In genomic region chr2:33486866-33487265, GRCm38 (mm10) we compare ENCODE assay signal across 8 mouse cellular contexts. TPM values are rescaled to one million over a fixed set of nuclear protein-coding genes. Genes with fewer than 3 reads are reported as not detected.
DNase-seq lines count a peak whose midpoint lies in the region; ATAC-seq and TF ChIP-seq lines count a peak whose summit lies in the region.
"Had no signal": no experiment of that assay in that cellular context is flagged by ENCODE, and none has a peak within 500 bp of the region (broad histone marks: within the 10 kb centered on the region; RNA-seq: fewer than 3 reads in every experiment).

No protein-coding gene starts in this region.

- no peak; the same call in 1 of the 2 replicates for ATAC-seq in embryonic facial prominence, embryonic 15.5 days (ENCODE audit: insufficient number of reproducible peaks, low FRiP score, low TSS enrichment, low read depth)
- ATAC-seq in megakaryocyte progenitor cell, adult 5-6 weeks (replicated peaks; ENCODE audit: poor library complexity) = peak; percentile 86

- no peak for TF ChIP-seq POLR2A in bone marrow, adult 2 months (IDR thresholded peaks at IDR 0.05; ENCODE audit: borderline replicate concordance, control insufficient read depth, low read depth, low read length)

- H3K36me3 ChIP-seq in ES-E14 (ENCODE audit: control insufficient read depth, insufficient read depth, low read length, poor library complexity, severe bottlenecking) = no peaks in the 10 kb centered on the region
- H3K36me3 ChIP-seq in embryonic facial prominence, embryonic 15.5 days = no peaks in the 10 kb centered on the region
- H3K36me3 ChIP-seq: liver, embryonic 15.5 days had no signal

- H3K4me1 ChIP-seq in ES-E14 (ENCODE audit: control insufficient read depth in 2 of 2, insufficient read depth in 2 of 2, low read length in 2 of 2, poor library complexity in 1 of 2) = peaks cover 0 to 8% of the 10 kb centered on the region in 2 experiments; a peak in 2 of 4 replicates
- no peaks in the 10 kb centered on the region for H3K4me1 ChIP-seq in bone marrow, adult 2 months (ENCODE audit: control insufficient read depth, insufficient read depth, low read length)
- H3K4me1 ChIP-seq in embryonic facial prominence, embryonic 15.5 days = peaks cover 11% of the 10 kb centered on the region
- H3K4me1 ChIP-seq: liver, embryonic 15.5 days had no signal

- peaks cover 6% of the 10 kb centered on the region; the same call in 1 of the 2 replicates for H3K27me3 ChIP-seq in embryonic facial prominence, embryonic 15.5 days

- H3K4me3 ChIP-seq in ES-E14 (ENCODE audit: insufficient read depth in 1 of 2, low read depth in 1 of 2, low read length in 2 of 2, poor library complexity in 1 of 2, severe bottlenecking in 1 of 2) = no peak overlapping the region
- no peak overlapping the region for H3K4me3 ChIP-seq in bone marrow, adult 2 months (replicated peaks; ENCODE audit: control insufficient read depth, low read depth, low read length)
- no peak overlapping the region for H3K4me3 ChIP-seq in embryonic facial prominence, embryonic 15.5 days (replicated peaks)
- H3K4me3 ChIP-seq: liver, embryonic 15.5 days had no signal

- TF ChIP-seq CTCF in bone marrow, adult 2 months (IDR thresholded peaks at IDR 0.05; ENCODE audit: control insufficient read depth, insufficient read depth, low read length) = peak; percentile 83

- H3K9ac ChIP-seq in ES-E14 (ENCODE audit: insufficient read depth, low read depth, low read length, poor library complexity, severe bottlenecking) = no peak overlapping the region
- H3K9ac ChIP-seq in embryonic facial prominence, embryonic 15.5 days = no peak overlapping the region
- H3K9ac ChIP-seq: liver, embryonic 15.5 days had no signal

- no peaks in the 10 kb centered on the region for H3K9me3 ChIP-seq in ES-E14 (ENCODE audit: control insufficient read depth, insufficient read depth, low read depth, low read length)
- no peaks in the 10 kb centered on the region for H3K9me3 ChIP-seq in embryonic facial prominence, embryonic 15.5 days (replicated peaks)
- H3K9me3 ChIP-seq: liver, embryonic 15.5 days had no signal

- DNase-seq in ES-E14 (ENCODE audit: low read depth, low spot score) = peak; percentile 70
- peak; percentile 75 to 86 for DNase-seq in heart, postnatal 14 days
- DNase-seq in layer of hippocampus, postnatal 25 days (ENCODE audit: extremely low spot score in 1 of 2, low spot score in 1 of 2) = peak; percentile 75 to 94
- peak; percentile 39 to 50 for DNase-seq in right cerebral cortex, postnatal 36 days (ENCODE audit: low spot score in 2 of 2)

- intact Hi-C loops in heart, postnatal 14 days (cut with DNase I) = loop anchor here (1.0 to 2.0 kb wide), 3 partner anchors 71 to 248 kb away; no protein-coding TSS in a partner anchor

- H3K27ac ChIP-seq in ES-E14 (ENCODE audit: insufficient read depth, low read depth, low read length, poor library complexity, severe bottlenecking) = no peak overlapping the region
- no peak overlapping the region for H3K27ac ChIP-seq in bone marrow, adult 2 months (ENCODE audit: control insufficient read depth, insufficient read depth, low read depth, low read length, poor library complexity)
- H3K27ac ChIP-seq in embryonic facial prominence, embryonic 15.5 days (replicated peaks) = peak overlapping the region; percentile 52; the same call in 1 of the 2 replicates
- H3K27ac ChIP-seq: liver, embryonic 15.5 days had no signal

- 0 out of 2 replicates have a peak overlapping the region, but pooled peaks have one; percentile 2 for H3K4me2 ChIP-seq in embryonic facial prominence, embryonic 15.5 days (replicated peaks)
- H3K4me2 ChIP-seq: liver, embryonic 15.5 days had no signal

- in situ Hi-C loops in ES-E14 (cut with MboI; ENCODE audit: low sequenced_read_pairs in 2 of 2, unreplicated experiment in 2 of 2) = no loop called here

- WGBS in bone marrow, adult 2 months = 16% methylated on average over 9 of the region's 9 CpGs
- WGBS in embryonic facial prominence, embryonic 15.5 days = 6% methylated on average over 9 of the region's 9 CpGs

TF ChIP-seq in ES-E14, 5 proteins besides CTCF, POLR2A, EP300 and RAD21:
- peak; percentile 61; the same call in 1 of the 2 replicates for TF ChIP-seq ZC3H11A (IDR thresholded peaks at IDR 0.05; ENCODE audit: borderline replicate concordance, low read depth, low read length)
- TF ChIP-seq MAFK (IDR thresholded peaks at IDR 0.05; ENCODE audit: insufficient read depth, low read depth, low read length) = no peak
- TF ChIP-seq HCFC1 (IDR thresholded peaks at IDR 0.05; ENCODE audit: borderline replicate concordance, insufficient read depth, low read length) = no peak

RNA-seq across cellular contexts. Expression of gene Zbtb43, which starts 18.5 kb away (rescaled TPM):
- total RNA-seq in ES-E14 (2012; rRNA removed) = 31.3 and 32.0 TPM in 2 replicates
- 4.8 and 11.1 TPM in 2 replicates for polyA plus RNA-seq in bone marrow, adult 2 months (2011; ENCODE audit: insufficient read depth, insufficient read length, low replicate concordance, missing spikeins)
- 19.0 and 20.1 TPM in 2 replicates for polyA plus RNA-seq in embryonic facial prominence, embryonic 15.5 days (2015; fragmentation: Nextera tagmentation; extraction: Ambion mirVana)
- 10 to 100 TPM; 22.6 to 23.7 TPM for total RNA-seq in heart, postnatal 14 days (2021)
- 10 to 100 TPM; 28.0 to 28.6 TPM for total RNA-seq in layer of hippocampus, postnatal 25 days (2021)
- 8.0 and 8.8 TPM in 2 replicates for total RNA-seq in megakaryocyte progenitor cell, adult 5-6 weeks (2015)
- total RNA-seq in megakaryocyte progenitor cell, adult 5-6 weeks (2017) = 8.0 and 10.5 TPM in 2 replicates

RNA-seq across cellular contexts. Expression of gene Zbtb34, which starts 55.7 kb away (rescaled TPM):
- total RNA-seq in ES-E14 (2012; rRNA removed) = 13.4 and 16.5 TPM in 2 replicates
- polyA plus RNA-seq in bone marrow, adult 2 months (2011; ENCODE audit: insufficient read depth, insufficient read length, low replicate concordance, missing spikeins) = 3.1 and 5.7 TPM in 2 replicates
- polyA plus RNA-seq in embryonic facial prominence, embryonic 15.5 days (2015; fragmentation: Nextera tagmentation; extraction: Ambion mirVana) = 7.2 and 7.9 TPM in 2 replicates
- total RNA-seq in heart, postnatal 14 days (2021) = 10 to 100 TPM; 16.1 to 16.4 TPM
- total RNA-seq in layer of hippocampus, postnatal 25 days (2021) = 10 to 100 TPM; 11.7 to 13.3 TPM
- 22.7 and 24.6 TPM in 2 replicates for total RNA-seq in megakaryocyte progenitor cell, adult 5-6 weeks (2015)
- 8.4 and 11.4 TPM in 2 replicates for total RNA-seq in megakaryocyte progenitor cell, adult 5-6 weeks (2017)
